Mouse (Mus musculus): ENCODE measurements around the gene Rabggta. TPM values are rescaled to one million over a fixed set of nuclear protein-coding genes. Genes with fewer than 3 reads are reported as not detected.
A peak's percentile ranks its signal among the peaks of the same experiment; 100 is the strongest.

Gene Rabggta
- polyA plus RNA-seq, 1 experiment from 2014 or later, result 29.4 TPM

DNA sequence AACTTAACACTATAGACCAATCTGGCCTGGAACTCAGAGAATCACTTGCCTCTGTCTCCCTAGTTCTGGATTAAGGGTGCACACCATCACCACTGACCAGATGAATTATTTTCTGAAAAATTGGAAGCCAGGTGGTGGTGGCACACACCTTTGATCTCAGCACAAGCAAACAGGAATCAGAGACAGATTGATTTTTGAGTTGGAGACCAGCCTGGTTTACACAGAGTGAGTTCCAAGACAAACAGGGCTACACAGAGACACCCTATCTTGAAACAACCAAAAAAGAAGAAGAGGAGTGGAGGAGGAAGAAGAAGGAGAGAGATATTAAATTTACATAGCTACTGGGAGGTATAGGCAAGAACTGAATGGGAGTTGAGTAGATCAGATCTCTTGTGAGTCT lies 4.2 kb upstream of the Rabggta start:
- Histone ChIP-seq H3K27me3 (ENCODE audit: insufficient read depth, poor library complexity, severe bottlenecking) (0 out of 2 replicates have a peak, but pooled peaks cover 17% of the 10 kb centered on the region), H3K4me1 (peaks cover 9% of the 10 kb centered on the region), H3K4me3 (no peak overlapping the region), H3K27ac (no peak overlapping the region), H3K36me3 (no peaks in the 10 kb centered on the region), H3K9me3 (no peaks in the 10 kb centered on the region)
- DNase-seq (ENCODE audit: low spot score), result no peak

DNA sequence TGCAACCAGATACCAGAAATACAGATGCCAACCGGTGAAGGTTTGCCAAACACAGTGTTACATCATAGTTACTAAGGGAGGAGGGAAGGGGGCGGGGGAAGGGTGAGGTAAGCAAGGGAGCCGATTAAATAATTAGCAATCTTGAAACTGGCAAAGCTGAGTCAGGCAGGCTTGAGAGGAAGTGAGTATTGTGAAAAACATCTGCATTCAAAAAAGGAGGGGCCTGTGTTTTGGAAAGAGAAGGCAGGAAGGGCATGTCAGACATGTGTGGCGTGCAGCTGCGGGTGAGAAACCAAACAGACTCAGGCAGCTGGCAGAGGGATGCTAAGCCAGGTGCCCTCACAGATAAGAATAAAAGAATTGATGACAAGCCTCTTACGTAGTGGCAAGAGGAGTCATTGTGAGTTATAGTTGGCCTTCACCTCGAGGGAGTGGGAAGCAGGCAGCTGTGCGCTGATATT lies 2.4 kb upstream of the Rabggta start:
- WGBS, result 50% methylated on average over 8 of the region's 8 CpGs
- Histone ChIP-seq H3K27ac (no peak overlapping the region), H3K27me3 (ENCODE audit: insufficient read depth, poor library complexity, severe bottlenecking) (0 out of 2 replicates have a peak, but pooled peaks cover 5% of the 10 kb centered on the region), H3K4me1 (peaks cover 16% of the 10 kb centered on the region), H3K4me3 (no peak overlapping the region), H3K36me3 (peaks cover 12% of the 10 kb centered on the region; the same call in 1 of the 2 replicates), H3K9me3 (no peaks in the 10 kb centered on the region)
- DNase-seq (ENCODE audit: low spot score), result no peak

DNA sequence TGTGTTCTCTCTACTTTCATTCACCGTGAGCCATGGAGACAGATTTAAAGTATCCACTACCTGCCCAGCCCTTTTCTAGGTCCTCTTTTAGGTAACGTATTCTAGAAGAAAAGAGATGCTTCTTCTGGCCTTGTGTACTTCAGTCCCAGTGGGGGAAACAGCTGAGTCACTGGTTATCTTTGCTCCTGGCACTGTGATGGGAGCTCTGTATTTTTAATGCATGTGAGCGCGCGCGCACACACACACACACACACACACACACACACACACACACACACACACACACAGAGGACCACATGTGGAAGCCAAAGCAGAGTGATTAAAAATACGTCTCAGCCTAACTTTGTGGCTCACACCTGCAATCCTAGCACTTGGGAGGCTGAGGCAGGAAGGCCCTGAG lies 1.4 kb upstream of the Rabggta start:
- H3K4me1 ChIP-seq, result peaks cover 16% of the 10 kb centered on the region

DNA sequence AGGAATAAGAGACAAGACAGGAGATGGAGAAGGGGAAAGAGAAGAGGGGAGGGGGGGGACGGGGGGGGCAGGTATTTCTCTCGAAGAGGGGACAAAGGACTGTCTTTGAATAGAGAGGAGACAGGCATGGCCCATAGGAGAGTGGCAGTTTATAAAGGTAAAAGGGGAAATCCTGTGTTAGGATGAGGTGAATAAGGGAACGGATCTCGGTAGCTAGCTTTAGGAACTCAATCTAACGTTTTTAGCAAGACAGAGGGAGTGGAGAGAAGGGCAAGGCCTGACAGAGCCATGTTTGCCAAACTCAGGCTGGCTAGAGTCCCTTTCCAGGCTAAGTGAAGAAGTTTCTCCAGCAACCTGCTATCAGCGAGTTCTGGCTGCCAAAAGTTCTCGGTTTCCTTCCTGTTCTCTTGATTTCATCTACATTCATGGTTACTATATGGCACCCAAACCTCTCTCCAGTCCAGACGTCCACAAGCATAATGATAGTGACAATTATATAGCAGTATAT lies 429 bp upstream of the Rabggta start:
- Histone ChIP-seq H3K36me3 (peaks cover 30% of the 10 kb centered on the region), H3K4me3 (peak overlapping the region; percentile 88), H3K4me1 (peaks cover 16% of the 10 kb centered on the region), H3K27ac (peak overlapping the region; percentile 95), H3K9me3 (no peaks in the 10 kb centered on the region), H3K27me3 (ENCODE audit: insufficient read depth, poor library complexity, severe bottlenecking) (no peaks in the 10 kb centered on the region)
- 49% methylated on average over 8 of the region's 8 CpGs for WGBS
- DNase-seq (ENCODE audit: low spot score), result no peak

More for the DNA sequence above, 1.4 kb upstream of the Rabggta start:
- no peak for DNase-seq (ENCODE audit: low spot score)
- H3K27ac ChIP-seq, result no peak overlapping the region
- H3K36me3 ChIP-seq, result peaks cover 22% of the 10 kb centered on the region
- no peaks in the 10 kb centered on the region for H3K9me3 ChIP-seq
- WGBS, result 90% methylated on average over 7 of the region's 7 CpGs
- no peak overlapping the region for H3K4me3 ChIP-seq
- 0 out of 2 replicates have a peak, but pooled peaks cover 4% of the 10 kb centered on the region for H3K27me3 ChIP-seq (ENCODE audit: insufficient read depth, poor library complexity, severe bottlenecking)

DNA sequence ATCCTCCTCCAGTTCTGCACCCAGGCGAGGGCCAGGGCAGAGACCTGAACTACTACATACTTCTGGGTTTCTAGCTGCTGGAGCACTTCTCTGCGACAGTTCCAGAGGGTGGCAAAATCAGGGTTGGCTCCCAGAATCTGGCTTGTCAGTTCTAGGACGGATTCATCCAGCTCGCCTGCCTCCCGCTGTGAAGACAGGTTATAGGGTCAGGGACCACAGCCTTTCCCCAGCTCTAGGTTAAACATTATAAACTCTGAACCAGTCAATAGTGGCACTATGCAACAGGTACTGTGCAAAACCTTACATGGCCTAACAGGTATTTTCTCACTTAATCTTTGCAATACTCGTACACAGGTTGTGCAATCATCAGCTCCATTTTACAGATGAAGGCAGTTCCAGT lies 987 bp downstream of the Rabggta start:
- peak overlapping the region; percentile 88 for H3K4me3 ChIP-seq
- H3K27me3 ChIP-seq (ENCODE audit: insufficient read depth, poor library complexity, severe bottlenecking), result no peaks in the 10 kb centered on the region
- WGBS, result 83% methylated on average over 6 of the region's 6 CpGs
- peaks cover 16% of the 10 kb centered on the region for H3K4me1 ChIP-seq
- no peak for DNase-seq (ENCODE audit: low spot score)
- peaks cover 42% of the 10 kb centered on the region for H3K36me3 ChIP-seq
- H3K9me3 ChIP-seq, result no peaks in the 10 kb centered on the region
- H3K27ac ChIP-seq, result peak overlapping the region; percentile 95; the same call in 1 of the 2 replicates

DNA sequence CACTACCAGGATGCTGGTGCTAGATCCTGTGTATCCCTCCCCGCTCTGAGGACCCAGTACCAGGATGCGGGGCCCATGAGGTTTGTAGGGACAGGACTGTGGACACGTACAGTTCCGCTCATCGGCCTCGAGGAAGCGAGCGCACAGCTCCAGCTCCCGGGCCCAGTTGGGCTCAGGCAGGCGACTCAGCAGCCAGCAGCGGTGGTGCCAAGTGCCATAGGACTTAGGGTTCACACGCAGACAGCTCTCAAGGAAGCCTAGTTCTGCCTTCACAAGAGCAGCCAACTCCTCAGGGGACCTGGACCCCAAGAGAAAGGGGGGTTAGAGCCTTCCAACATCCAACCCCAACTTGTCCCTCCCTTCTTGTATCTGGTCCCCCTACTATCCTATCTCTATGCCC lies 1.4 kb downstream of the Rabggta start:
- Histone ChIP-seq H3K27me3 (ENCODE audit: insufficient read depth, poor library complexity, severe bottlenecking) (no peaks in the 10 kb centered on the region), H3K9me3 (no peaks in the 10 kb centered on the region), H3K27ac (no peak overlapping the region), H3K4me1 (peaks cover 16% of the 10 kb centered on the region), H3K4me3 (0 out of 2 replicates have a peak overlapping the region, but pooled peaks have one; percentile 88), H3K36me3 (peaks cover 44% of the 10 kb centered on the region)
- DNase-seq (ENCODE audit: low spot score), result no peak
- WGBS, result 90% methylated on average over 12 of the region's 12 CpGs

DNA sequence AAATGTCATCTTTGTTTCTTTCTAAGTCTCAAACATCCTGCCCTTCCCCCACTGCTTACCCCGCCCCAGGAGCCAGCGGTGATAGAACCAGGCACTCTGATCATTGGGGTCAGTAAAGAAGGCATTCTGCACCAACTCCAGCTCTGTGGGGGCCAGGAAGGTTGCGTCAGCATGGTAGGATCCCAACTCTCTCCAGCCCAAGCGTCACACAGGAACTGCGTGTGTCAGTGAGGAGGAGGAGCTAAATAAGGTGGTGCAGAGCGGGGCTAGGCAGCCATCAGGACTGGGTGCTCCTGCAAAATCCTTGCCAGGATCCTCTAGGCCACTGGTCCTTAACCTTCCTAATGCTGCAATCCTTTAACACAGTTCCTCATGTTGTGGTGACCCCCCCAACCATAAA lies 2.3 kb downstream of the Rabggta start:
- H3K9me3 ChIP-seq, result no peaks in the 10 kb centered on the region
- WGBS, result 83% methylated on average over 6 of the region's 6 CpGs
- no peaks in the 10 kb centered on the region; the same call in 1 of the 2 replicates for H3K27me3 ChIP-seq (ENCODE audit: insufficient read depth, poor library complexity, severe bottlenecking)
- peaks cover 16% of the 10 kb centered on the region for H3K4me1 ChIP-seq
- peaks cover 44% of the 10 kb centered on the region for H3K36me3 ChIP-seq
- H3K4me3 ChIP-seq, result no peak overlapping the region
- no peak for DNase-seq (ENCODE audit: low spot score)
- H3K27ac ChIP-seq, result no peak overlapping the region

DNA sequence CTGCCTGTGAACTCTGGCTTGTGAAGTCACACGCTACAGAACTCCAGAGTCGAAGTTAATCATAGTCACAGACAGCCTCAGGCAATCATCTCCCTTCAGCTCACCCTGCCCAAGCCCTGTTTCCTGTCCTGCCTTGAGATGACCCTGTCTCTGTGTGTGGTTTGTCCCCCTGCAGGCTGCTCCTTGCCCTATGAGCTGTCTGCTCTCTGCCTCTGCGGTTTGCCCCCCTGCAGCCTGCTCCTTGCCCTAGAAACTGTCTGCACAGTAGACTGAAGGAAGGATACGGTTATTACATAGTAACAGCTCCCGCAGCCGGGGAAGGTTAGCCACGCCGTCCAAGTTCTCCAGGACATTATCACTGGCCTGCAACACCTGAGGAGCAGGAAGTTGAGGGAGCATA lies 5.2 kb downstream of the Rabggta start:
- Histone ChIP-seq H3K4me1 (peaks cover 24% of the 10 kb centered on the region), H3K9me3 (no peaks in the 10 kb centered on the region), H3K36me3 (peaks cover 44% of the 10 kb centered on the region), H3K27ac (no peak overlapping the region), H3K27me3 (ENCODE audit: insufficient read depth, poor library complexity, severe bottlenecking) (peaks cover 23% of the 10 kb centered on the region), H3K4me3 (no peak overlapping the region)
- DNase-seq (ENCODE audit: low spot score), result no peak
- 81% methylated on average over 8 of the region's 8 CpGs for WGBS

DNA sequence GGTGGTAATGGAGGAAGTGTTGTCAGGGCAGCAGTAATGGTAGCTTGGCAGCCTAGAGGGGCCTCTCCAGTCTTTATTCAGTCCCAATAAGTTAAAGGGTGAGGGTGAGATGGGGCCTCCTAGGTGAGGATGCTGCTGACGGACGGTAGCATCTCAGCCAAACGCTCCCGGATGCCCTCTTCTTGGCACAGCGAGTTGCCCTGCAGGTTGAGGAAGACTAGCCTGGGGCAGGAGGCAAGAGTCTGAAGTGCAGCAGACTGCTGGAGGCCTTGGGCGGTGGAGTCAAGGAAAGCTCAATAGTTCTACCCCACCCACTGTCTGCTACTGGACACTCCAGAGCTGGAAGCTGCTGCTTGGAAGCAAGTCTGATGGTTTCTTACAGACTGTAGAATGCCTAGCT lies 5.8 kb downstream of the Rabggta start:
- peaks cover 44% of the 10 kb centered on the region for H3K36me3 ChIP-seq
- peaks cover 20% of the 10 kb centered on the region for H3K4me1 ChIP-seq
- no peak for DNase-seq (ENCODE audit: low spot score)
- WGBS, result 89% methylated on average over 6 of the region's 6 CpGs
- no peak overlapping the region for H3K4me3 ChIP-seq
- no peak overlapping the region for H3K27ac ChIP-seq
- H3K9me3 ChIP-seq, result no peaks in the 10 kb centered on the region
- H3K27me3 ChIP-seq (ENCODE audit: insufficient read depth, poor library complexity, severe bottlenecking), result peaks cover 29% of the 10 kb centered on the region

DNA sequence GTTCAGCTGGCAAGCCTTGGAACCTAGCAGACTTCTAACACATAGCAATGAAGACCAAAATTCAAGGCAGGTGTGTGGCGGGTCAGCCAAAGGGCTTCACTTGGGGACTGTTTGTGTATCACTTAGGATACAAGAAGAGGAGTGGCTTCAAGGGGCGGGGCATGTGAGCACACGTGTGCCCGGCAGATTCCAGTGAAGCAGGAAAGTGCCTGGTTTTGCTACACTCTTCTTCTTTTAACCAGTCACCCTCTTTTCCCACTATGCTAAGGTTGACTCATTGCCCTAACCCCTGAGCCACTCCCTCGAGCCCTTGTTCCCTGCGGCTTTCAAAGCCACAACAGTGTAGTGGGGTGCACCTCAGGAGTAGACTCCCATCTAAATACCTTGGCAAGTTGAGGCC lies 7.2 kb downstream of the Rabggta start:
- H3K36me3 ChIP-seq, result peaks cover 37% of the 10 kb centered on the region
- H3K4me3 ChIP-seq, result no peak overlapping the region
- H3K27me3 ChIP-seq (ENCODE audit: insufficient read depth, poor library complexity, severe bottlenecking), result peaks cover 38% of the 10 kb centered on the region
- no peak for DNase-seq (ENCODE audit: low spot score)
- peaks cover 13% of the 10 kb centered on the region for H3K4me1 ChIP-seq
- 37% methylated on average over 6 of the region's 6 CpGs for WGBS
- no peak overlapping the region for H3K27ac ChIP-seq
- H3K9me3 ChIP-seq, result no peaks in the 10 kb centered on the region

DNA sequence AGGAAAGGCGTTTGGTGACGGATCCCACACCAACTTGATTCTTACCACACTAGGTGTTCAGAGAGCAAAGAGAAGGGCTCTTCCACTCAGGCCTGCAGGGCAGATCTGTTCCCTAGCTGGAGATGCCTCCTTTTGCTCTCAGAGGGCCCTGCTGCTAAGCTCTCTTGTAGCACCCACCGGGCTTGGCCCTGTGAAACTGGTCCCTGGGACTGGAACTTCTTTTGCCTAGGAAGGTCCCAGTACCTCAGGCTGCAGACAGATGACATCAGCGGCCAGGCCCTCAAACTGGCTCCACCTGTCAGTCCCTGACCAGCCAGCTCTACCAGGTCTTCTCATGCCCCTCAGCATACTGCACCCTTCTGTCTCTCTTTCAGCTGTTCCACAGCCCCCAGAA lies 8.3 kb downstream of the Rabggta start, which contains the start of gene Tgm1:
Gene Tgm1, minus strand, starts transcription at position 198 of the 394 bp plus-strand sequence.
- H3K27me3 ChIP-seq (ENCODE audit: insufficient read depth, poor library complexity, severe bottlenecking), result peaks cover 38% of the 10 kb centered on the region
- 10% methylated on average over 4 of the region's 4 CpGs for WGBS
- DNase-seq (ENCODE audit: low spot score), result peak; percentile 75
- peaks cover 13% of the 10 kb centered on the region for H3K4me1 ChIP-seq
- H3K36me3 ChIP-seq, result peaks cover 25% of the 10 kb centered on the region
- H3K9me3 ChIP-seq, result no peaks in the 10 kb centered on the region
- H3K4me3 ChIP-seq, result peak within 1 kb of the TSS; percentile 50
- no peak within 1 kb of the TSS; the same call in 1 of the 2 replicates for H3K27ac ChIP-seq

DNA sequence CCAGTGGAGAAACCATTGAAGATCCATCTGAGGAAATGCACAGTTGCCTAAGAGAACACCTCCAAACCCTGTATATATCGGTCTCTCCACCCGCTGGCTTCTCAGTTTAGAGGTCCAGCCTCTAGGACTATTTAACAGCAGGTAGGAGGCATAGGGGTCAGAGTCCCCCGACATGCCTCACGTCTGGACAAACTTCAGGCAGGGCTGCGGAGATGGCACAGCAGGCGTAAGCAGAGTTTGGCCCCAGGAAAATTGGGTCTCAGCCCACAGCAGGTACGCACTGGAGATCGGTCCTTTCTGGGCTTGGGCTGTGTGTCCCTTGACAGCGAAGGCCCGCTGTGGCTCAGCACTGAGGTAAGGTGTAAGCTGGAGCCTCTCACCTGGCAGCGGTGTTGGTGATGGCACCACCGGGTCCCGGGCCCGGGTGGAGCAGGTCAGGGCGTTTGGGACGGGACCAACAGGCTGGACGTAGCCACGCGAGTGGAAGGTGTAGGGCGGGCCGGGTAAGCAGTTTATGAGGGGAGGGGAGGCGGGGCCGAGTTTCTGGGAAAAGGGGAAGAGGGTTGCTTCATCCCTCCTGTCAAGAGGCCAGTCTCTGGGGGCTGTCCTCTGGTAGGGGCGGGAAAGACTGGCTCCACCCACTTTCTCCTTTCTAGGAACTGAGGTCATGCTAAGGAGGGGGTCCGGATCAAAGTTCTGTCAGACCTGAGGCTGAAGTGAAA lies 8.9 kb downstream of the Rabggta start:
- Histone ChIP-seq H3K4me1 (peaks cover 13% of the 10 kb centered on the region), H3K9me3 (no peaks in the 10 kb centered on the region), H3K4me3 (peak overlapping the region; percentile 50), H3K36me3 (peaks cover 20% of the 10 kb centered on the region), H3K27ac (no peak overlapping the region; the same call in 1 of the 2 replicates), H3K27me3 (ENCODE audit: insufficient read depth, poor library complexity, severe bottlenecking) (peaks cover 38% of the 10 kb centered on the region)
- peak; percentile 77 for DNase-seq (ENCODE audit: low spot score)
- WGBS, result 11% methylated on average over 25 of the region's 25 CpGs

DNA sequence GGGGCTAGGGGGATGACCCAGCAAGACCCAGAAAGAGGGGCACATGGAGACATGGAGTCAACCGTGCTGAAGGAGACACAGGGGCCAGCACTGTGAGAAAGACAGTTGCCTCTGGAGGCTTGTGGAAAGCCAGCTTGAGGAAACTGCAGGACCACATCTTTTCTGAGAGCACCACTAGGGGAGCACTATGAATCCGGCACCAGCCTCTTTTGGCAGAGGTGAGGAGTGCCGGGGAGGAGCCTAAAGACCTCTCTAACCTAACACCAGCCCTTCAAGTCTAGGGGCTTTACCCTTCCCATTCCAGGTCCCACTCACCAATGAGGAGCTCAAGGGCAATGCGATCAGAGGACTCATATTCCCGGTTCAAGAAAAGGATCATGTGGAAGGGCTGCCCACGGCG lies 10.3 kb downstream of the Rabggta start:
- peaks cover 8% of the 10 kb centered on the region for H3K36me3 ChIP-seq
- no peak overlapping the region for H3K27ac ChIP-seq
- peaks cover 38% of the 10 kb centered on the region for H3K27me3 ChIP-seq (ENCODE audit: insufficient read depth, poor library complexity, severe bottlenecking)
- no peak overlapping the region for H3K4me3 ChIP-seq
- no peak for DNase-seq (ENCODE audit: low spot score)
- no peaks in the 10 kb centered on the region for H3K9me3 ChIP-seq
- 74% methylated on average over 7 of the region's 7 CpGs for WGBS
- peaks cover 13% of the 10 kb centered on the region for H3K4me1 ChIP-seq
